Mouse (Mus musculus): ENCODE data around the gene Vamp3.

DNA sequence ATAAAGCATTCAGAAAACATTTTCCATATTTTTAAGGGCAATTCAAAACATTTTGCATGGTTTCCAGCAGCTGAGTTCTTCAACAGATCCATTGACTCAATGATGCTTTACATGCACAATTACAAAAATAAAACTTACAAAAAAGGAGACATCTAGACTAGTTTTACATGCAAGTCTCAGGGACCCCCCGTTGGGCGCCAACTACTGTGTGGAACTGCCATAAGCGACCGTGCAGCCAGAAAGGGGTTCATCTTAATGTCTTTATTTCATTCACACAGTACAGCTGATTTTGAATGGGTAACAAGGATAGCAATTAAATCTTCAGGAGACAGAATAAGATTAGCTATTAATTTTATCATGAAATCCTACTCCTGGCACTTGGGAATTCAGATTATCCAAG is 1.8 kb upstream of the Vamp3 start:
- no peak for TF ChIP-seq CTCF (IDR thresholded peaks at IDR 0.05; ENCODE audit: control insufficient read depth, insufficient read depth, low read length)
- no peak for TF ChIP-seq POLR2A (IDR thresholded peaks at IDR 0.05; ENCODE audit: borderline replicate concordance, control insufficient read depth, low read depth, low read length)

Data from bone marrow, adult 2 months (tissue).